Mouse (Mus musculus) neutrophil, adult 5-6 weeks (primary cell): ENCODE data around the gene Itgb3bp. TPM values are rescaled to one million over a fixed set of nuclear protein-coding genes. Genes with fewer than 3 reads are reported as not detected.

Experiments
- ATAC-seq: fragments of 151-379, 151-347 bp; 2 replicates; pipeline ENCODE4 v1.8.0; 2017; ENCODE audit warnings: mild to moderate bottlenecking, moderate TSS enrichment; ENCODE audit not compliant: insufficient number of reproducible peaks, poor library complexity, low FRiP score, severe bottlenecking; ENCODE audit errors: extremely low read depth
- total RNA-seq: library from RNA; stranded (forward); fragments of 200-1000 nt; gene quantifications from 2 replicates; pipeline ENCODE4 v1.2.3, GENCODE M21; 2017

Gene Itgb3bp
- total RNA-seq, 1 experiment from 2014 or later, result 5.5 TPM

DNA sequence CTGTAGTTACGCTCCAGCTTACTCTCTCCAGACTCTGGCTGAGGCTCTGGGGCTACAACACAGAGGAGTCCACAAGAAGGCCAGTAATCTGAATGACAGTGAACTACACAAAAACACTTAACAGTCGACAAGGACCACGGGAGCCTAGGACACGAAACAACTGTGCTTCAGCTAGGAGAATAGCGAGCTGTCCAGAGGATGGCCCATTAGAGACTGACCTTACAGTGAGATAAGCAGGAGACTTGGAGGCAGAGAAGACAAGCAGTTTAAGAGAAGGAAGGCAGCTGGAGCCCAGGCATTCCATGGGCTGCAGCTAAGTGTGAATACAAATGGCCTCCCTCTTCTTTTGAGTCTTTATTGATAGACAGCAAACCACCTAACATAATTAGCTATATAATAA lies 159.1 kb downstream of the Itgb3bp start:
- no peak for ATAC-seq

DNA sequence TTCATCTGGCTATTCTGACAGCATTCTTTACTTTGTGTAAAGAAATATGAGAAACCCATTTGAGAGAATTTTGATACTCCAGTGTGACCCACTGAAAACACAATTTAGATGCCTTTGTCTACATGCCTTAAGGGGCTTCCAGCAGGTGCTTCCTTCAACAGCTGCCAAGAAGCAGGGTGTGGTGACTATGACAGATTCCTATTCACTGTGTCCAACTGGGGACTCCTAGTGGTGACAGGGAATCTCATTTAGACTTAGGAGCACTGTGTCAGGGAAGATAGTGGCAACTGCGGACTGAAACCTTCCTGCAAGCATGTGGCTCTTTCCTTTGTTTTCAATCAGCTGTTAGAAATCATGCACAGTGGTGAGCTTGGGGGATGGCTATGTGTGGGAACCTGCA lies 162.9 kb downstream of the Itgb3bp start:
- no peak for ATAC-seq

DNA sequence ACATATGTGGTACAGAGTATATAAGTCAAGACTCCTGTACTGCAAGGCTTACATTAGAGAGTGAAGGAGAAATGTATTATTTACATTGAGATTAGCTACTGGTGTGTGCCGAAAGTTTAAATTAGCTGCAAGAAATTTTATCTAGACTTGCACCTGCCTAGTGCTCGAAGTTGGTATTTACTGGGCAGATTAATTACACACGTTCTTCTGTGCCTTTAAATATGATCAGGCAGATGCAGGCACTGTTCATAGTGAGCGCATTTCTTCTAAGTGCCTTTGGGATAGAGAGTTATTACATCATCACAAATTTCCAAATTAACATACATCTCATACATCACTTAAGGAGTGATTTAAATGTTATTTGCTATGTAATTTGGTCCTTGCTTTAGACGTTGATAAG lies 163.3 kb downstream of the Itgb3bp start:
- ATAC-seq, result no peak

DNA sequence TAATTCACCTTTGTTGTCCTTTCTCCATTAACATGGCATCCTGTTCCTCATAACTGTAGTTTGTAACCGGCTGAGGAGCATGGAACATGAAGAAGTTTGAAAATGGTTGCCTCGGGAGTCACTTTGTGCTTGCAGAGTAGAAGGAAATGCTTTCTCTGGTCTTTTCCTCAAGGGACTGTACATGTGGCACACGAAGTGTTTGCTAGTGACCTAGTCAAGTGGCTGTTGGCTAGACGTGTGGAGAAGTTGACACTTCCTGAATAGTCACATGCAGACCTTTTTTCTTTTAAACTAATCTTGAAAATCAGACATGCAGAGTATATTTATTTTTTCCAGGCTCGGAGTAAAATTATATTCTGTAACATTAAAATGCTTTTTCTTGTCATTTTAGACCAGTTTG lies 177.2 kb downstream of the Itgb3bp start:
- ATAC-seq, result no peak

DNA sequence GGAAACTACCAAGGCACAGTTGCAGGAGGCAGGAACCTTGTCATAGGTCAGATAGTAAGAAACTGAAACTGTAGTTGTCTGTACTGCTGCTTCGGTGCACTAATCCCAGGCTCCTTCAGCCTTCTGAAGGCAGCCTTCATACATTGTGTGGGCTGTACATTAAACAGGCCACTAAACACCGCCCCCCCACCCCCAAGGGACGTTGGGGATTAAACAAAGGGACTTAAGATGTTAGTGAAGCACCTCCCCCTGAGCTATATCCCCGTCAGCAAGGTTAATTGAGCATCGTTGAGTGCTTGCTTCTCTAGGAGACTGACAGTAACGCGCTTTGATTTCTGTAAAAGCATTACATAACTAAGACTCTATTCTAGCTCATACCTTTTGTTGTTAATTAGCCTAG lies 189.8 kb downstream of the Itgb3bp start:
- ATAC-seq, result no peak

DNA sequence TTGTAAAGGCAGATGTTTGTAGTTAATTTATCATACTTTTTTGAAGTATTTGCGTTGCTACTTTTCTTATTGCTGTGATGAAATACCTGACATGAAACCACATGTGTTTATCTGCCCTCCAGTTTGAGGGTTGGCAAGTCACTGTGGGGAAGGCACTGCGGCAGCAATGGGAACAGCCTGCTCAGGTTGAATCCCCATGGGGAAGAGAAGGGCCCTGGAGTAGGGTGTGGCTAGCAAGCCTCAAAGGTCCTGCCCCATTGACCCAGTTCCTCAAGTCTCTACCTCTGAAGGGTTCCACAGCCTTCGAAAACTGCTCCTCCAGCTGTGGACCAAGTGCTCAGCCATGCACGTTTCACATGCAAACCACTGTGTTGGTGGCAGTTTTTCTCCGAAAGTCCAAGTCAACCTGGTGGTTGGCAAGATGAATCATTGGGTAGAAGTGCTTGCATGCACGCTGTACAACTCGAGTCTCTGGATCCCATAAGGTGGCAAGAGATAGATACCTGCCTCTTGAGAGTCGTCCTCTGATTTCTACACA lies 203.6 kb downstream of the Itgb3bp start:
- ATAC-seq, result no peak

DNA sequence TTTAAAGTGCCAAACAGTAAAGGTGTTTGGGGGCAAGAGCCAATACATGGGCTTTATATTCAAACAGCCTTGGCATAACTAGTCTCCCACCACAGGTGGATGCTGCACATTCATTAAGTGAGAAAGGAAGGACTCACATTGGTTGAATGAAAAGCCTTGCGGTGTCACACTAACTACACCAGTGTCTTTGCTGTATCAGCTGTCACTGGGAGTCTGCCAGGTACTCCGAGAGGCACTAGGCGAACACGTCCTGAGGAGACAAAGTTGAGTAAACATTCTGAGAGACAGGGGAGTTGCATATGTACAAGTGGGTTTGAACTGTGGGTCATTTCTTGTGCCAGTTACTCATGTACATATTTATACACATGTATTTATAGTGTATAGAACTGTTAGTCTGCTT lies 205.3 kb downstream of the Itgb3bp start:
- ATAC-seq, result no peak

DNA sequence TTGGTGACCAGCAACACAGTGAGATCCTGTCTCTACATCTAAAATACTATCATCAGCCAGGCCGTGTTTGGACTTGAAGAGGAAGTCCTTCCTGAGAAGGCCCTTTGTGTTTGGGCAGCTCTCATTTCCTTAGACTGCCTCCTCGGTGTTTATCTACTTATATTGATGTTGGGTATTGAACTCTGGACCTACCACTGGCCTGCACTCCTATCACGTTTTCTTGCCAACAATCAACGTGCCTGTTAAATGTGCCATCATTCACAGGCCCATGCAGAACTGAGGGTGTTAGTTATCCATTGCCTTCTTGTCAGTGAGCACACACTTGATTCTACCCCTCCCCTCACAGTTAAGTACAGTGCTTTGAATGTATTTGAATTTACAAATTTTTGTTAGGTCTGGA lies 211.7 kb downstream of the Itgb3bp start:
- ATAC-seq, result no peak

DNA sequence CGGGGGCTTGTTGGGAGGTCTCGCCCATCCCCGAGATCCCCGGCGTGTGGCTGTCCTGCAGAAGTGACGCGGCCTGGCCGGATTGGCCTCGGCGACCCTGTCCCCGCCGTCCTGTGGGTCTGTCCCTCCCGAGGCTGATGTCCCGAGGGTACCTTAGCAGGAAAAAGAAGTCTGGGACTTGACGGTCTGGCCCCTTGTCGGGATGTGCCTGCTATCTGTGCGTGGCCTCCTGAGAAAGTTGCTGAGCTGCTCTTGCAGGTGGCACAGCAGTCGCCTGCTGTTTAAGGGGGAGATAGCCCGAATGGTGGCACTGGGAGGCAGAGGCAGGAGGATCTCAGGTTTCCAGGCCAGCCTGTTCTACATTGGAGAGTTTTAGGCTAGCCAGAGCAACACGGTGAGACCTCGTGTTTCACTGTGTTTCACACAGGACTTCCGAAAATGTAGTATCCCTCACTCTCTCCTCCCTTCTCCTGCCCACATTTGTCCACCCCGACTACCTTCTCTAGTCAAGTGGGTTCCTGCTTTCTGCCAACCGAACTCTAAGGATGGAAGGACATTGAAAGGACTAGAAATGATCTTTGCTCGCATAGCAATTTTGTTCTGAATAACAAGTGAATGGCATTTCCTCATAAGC lies 213.7 kb downstream of the Itgb3bp start:
- ATAC-seq, result no peak

Other genes with a start within 250 kb of the Itgb3bp start
- 4.1 and 6.6 TPM in 2 replicates for gene Alg6, start 214.1 kb downstream of the Itgb3bp start, total RNA-seq
- gene Efcab7, start 100.6 kb downstream of the Itgb3bp start, total RNA-seq, result 1.8 and 9.3 TPM in 2 replicates
- gene Pgm1, start 399 bp downstream of the Itgb3bp start, total RNA-seq, result 14.1 and 14.2 TPM in 2 replicates
- gene Ror1, start 166.0 kb upstream of the Itgb3bp start, total RNA-seq, result not detected in 2 replicates